Mouse (Mus musculus): ENCODE data around the gene Kpna1. TPM values are rescaled to one million over a fixed set of nuclear protein-coding genes. Genes with fewer than 3 reads are reported as not detected.

Kpna1 gene
- polyA plus RNA-seq, 1 experiment from 2014 or later = 35.9 TPM

DNA sequence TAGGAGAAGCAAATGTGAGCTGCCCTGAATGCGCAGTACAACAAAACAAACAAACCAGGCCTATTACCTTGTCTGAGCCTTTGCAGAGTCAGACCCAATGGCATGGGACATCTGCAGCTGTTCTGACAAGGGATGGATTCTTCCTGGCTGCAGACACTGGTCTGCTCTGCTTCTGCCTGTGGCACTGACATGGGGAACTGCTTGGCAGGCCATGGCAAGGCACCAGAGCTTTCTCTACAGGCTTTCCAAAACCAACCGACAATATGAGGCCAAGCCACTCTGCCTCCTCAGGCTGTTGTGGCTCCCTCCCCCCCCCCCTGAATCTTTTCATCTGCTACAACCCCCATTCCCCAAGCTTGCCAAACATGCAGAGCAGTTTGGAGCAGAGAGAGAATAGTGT, 84.8 kb downstream of the Kpna1 start:
- no peak overlapping the region for H3K4me3 ChIP-seq (ENCODE audit: low read length)
- H3K4me1 ChIP-seq (ENCODE audit: insufficient read depth, low read length) = peaks cover 11% of the 10 kb centered on the region; the same call in 1 of the 2 replicates
- no peak for ATAC-seq (ENCODE audit: low FRiP score, low TSS enrichment)
- H3K27me3 ChIP-seq (ENCODE audit: insufficient read depth, low read length) = no peaks in the 10 kb centered on the region
- no peak overlapping the region for H3K4me2 ChIP-seq (replicated peaks; ENCODE audit: low read depth, low read length)
- H3K36me3 ChIP-seq (ENCODE audit: insufficient read depth, low read length) = peaks cover 6% of the 10 kb centered on the region; the same call in 1 of the 2 replicates
- no peak overlapping the region for H3K9ac ChIP-seq (replicated peaks; ENCODE audit: low read length)
- 83% methylated on average over 2 of the region's 2 CpGs for WGBS
- H3K27ac ChIP-seq (ENCODE audit: low read length) = no peak overlapping the region
- H3K9me3 ChIP-seq (ENCODE audit: low read length) = no peaks in the 10 kb centered on the region

- Histone ChIP-seq H3K27me3 (ENCODE audit: insufficient read depth, low read length) (no peaks in the 10 kb centered on the region), H3K4me3 (ENCODE audit: low read length) (no peak overlapping the region), H3K4me2 (replicated peaks; ENCODE audit: low read depth, low read length) (no peak overlapping the region), H3K4me1 (ENCODE audit: insufficient read depth, low read length) (peaks cover 23% of the 10 kb centered on the region), H3K36me3 (ENCODE audit: insufficient read depth, low read length) (peaks cover 6% of the 10 kb centered on the region; the same call in 1 of the 2 replicates), H3K9me3 (ENCODE audit: low read length) (no peaks in the 10 kb centered on the region), H3K9ac (replicated peaks; ENCODE audit: low read length) (no peak overlapping the region), H3K27ac (ENCODE audit: low read length) (no peak overlapping the region)
- 82% methylated on average over 5 of the region's 5 CpGs for WGBS
- no peak for ATAC-seq (ENCODE audit: low FRiP score, low TSS enrichment)
Measured at GRCm38 (mm10) chr16:36064904-36065303, 86.4 kb downstream of the Kpna1 start.

- Histone ChIP-seq H3K27me3 (ENCODE audit: insufficient read depth, low read length) (no peaks in the 10 kb centered on the region), H3K4me3 (ENCODE audit: low read length) (no peak overlapping the region), H3K9me3 (ENCODE audit: low read length) (no peaks in the 10 kb centered on the region), H3K27ac (ENCODE audit: low read length) (no peak overlapping the region), H3K4me1 (ENCODE audit: insufficient read depth, low read length) (peaks cover 29% of the 10 kb centered on the region), H3K4me2 (replicated peaks; ENCODE audit: low read depth, low read length) (no peak overlapping the region), H3K36me3 (ENCODE audit: insufficient read depth, low read length) (peaks cover 3% of the 10 kb centered on the region; the same call in 1 of the 2 replicates), H3K9ac (replicated peaks; ENCODE audit: low read length) (no peak overlapping the region)
- ATAC-seq (ENCODE audit: low FRiP score, low TSS enrichment) = no peak
- WGBS = 59% methylated on average over 2 of the region's 2 CpGs
Measured at GRCm38 (mm10) chr16:36067694-36068093, 89.1 kb downstream of the Kpna1 start.

- no peak overlapping the region for H3K4me2 ChIP-seq (replicated peaks; ENCODE audit: low read depth, low read length)
- no peak overlapping the region for H3K27ac ChIP-seq (ENCODE audit: low read length)
- 58% methylated on average over 3 of the region's 3 CpGs for WGBS
- H3K9ac ChIP-seq (replicated peaks; ENCODE audit: low read length) = no peak overlapping the region
- no peaks in the 10 kb centered on the region for H3K27me3 ChIP-seq (ENCODE audit: insufficient read depth, low read length)
- ATAC-seq (ENCODE audit: low FRiP score, low TSS enrichment) = no peak
- peaks cover 3% of the 10 kb centered on the region; the same call in 1 of the 2 replicates for H3K36me3 ChIP-seq (ENCODE audit: insufficient read depth, low read length)
- H3K9me3 ChIP-seq (ENCODE audit: low read length) = no peaks in the 10 kb centered on the region
- no peak overlapping the region for H3K4me3 ChIP-seq (ENCODE audit: low read length)
- H3K4me1 ChIP-seq (ENCODE audit: insufficient read depth, low read length) = peaks cover 31% of the 10 kb centered on the region
Measured at GRCm38 (mm10) chr16:36068356-36068755, 89.8 kb downstream of the Kpna1 start.

DNA sequence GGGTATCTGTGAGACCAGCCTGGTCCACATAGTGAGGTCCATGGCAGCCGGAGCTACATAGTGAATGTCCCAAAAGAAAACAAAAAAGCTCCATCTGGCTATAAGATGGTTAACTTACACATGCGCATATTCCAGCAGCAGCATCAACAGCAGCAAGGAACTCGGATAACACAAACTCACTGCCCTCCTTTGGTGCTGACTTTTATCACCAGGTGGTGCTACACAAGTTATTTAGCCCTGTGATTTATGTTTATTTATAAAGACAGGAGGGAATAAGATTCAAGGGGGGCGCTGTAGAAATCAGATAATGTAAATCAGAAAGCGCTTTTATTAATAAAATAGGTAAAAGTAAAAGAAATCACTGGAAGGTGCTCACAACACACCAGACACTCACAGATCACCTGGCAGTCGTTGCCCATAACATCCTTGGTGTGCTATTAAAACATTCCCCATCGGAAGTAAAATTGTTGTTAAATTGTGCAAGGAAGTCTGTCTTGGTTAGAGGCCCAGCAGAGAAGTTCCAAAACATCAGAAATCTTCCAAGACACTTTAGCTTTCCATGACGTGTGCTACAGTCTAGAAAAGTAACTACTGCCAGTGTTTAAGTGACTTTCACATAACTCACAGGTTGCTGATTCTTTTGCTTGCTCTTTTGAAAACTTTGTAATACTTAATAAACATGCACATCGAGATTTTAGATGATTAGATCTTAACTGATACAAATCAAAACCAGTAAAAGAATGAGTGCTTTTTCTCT, 91.4 kb downstream of the Kpna1 start:
- peaks cover 31% of the 10 kb centered on the region for H3K4me1 ChIP-seq (ENCODE audit: insufficient read depth, low read length)
- WGBS = 22% methylated on average over 9 of the region's 9 CpGs
- ATAC-seq (ENCODE audit: low FRiP score, low TSS enrichment) = no peak
- H3K27ac ChIP-seq (ENCODE audit: low read length) = no peak overlapping the region
- H3K4me3 ChIP-seq (ENCODE audit: low read length) = peak overlapping the region; percentile 83
- no peaks in the 10 kb centered on the region for H3K27me3 ChIP-seq (ENCODE audit: insufficient read depth, low read length)
- peaks cover 3% of the 10 kb centered on the region; the same call in 1 of the 2 replicates for H3K36me3 ChIP-seq (ENCODE audit: insufficient read depth, low read length)
- H3K9ac ChIP-seq (replicated peaks; ENCODE audit: low read length) = peak overlapping the region; percentile 57
- H3K4me2 ChIP-seq (replicated peaks; ENCODE audit: low read depth, low read length) = peak overlapping the region; percentile 53
- no peaks in the 10 kb centered on the region for H3K9me3 ChIP-seq (ENCODE audit: low read length)

- 1% methylated on average over 16 of the region's 16 CpGs for WGBS
- peaks cover 3% of the 10 kb centered on the region; the same call in 1 of the 2 replicates for H3K36me3 ChIP-seq (ENCODE audit: insufficient read depth, low read length)
- peak overlapping the region; percentile 53 for H3K4me2 ChIP-seq (replicated peaks; ENCODE audit: low read depth, low read length)
- H3K4me1 ChIP-seq (ENCODE audit: insufficient read depth, low read length) = peaks cover 27% of the 10 kb centered on the region
- no peaks in the 10 kb centered on the region for H3K9me3 ChIP-seq (ENCODE audit: low read length)
- peak overlapping the region; percentile 93 for H3K9ac ChIP-seq (replicated peaks; ENCODE audit: low read length)
- peak overlapping the region; percentile 100 for H3K27ac ChIP-seq (ENCODE audit: low read length)
- peak overlapping the region; percentile 83 for H3K4me3 ChIP-seq (ENCODE audit: low read length)
- no peak for ATAC-seq (ENCODE audit: low FRiP score, low TSS enrichment)
- no peaks in the 10 kb centered on the region for H3K27me3 ChIP-seq (ENCODE audit: insufficient read depth, low read length)
Measured at GRCm38 (mm10) chr16:36071071-36071449, 92.5 kb downstream of the Kpna1 start.

- WGBS = under 1% methylated on average over 79 of the region's 81 CpGs
- ATAC-seq (ENCODE audit: low FRiP score, low TSS enrichment) = peak; percentile 96
- peak within 1 kb of the TSS; percentile 100 for H3K27ac ChIP-seq (ENCODE audit: low read length)
- peak within 1 kb of the TSS; percentile 53 for H3K4me2 ChIP-seq (replicated peaks; ENCODE audit: low read depth, low read length)
- H3K27me3 ChIP-seq (ENCODE audit: insufficient read depth, low read length) = no peaks in the 10 kb centered on the region
- H3K4me1 ChIP-seq (ENCODE audit: insufficient read depth, low read length) = peaks cover 27% of the 10 kb centered on the region
- peak within 1 kb of the TSS; percentile 93 for H3K9ac ChIP-seq (replicated peaks; ENCODE audit: low read length)
- H3K36me3 ChIP-seq (ENCODE audit: insufficient read depth, low read length) = peaks cover 3% of the 10 kb centered on the region; the same call in 1 of the 2 replicates
- H3K9me3 ChIP-seq (ENCODE audit: low read length) = no peaks in the 10 kb centered on the region
- peak within 1 kb of the TSS; percentile 83 for H3K4me3 ChIP-seq (ENCODE audit: low read length)
Measured at GRCm38 (mm10) chr16:36071450-36072379, 93.2 kb downstream of the Kpna1 start, which contains the start of the genes Fam162a and Ccdc58. Gene Fam162a (minus strand): TSS chr16:36071594. Gene Ccdc58 (plus strand): TSS chr16:36071685.

DNA sequence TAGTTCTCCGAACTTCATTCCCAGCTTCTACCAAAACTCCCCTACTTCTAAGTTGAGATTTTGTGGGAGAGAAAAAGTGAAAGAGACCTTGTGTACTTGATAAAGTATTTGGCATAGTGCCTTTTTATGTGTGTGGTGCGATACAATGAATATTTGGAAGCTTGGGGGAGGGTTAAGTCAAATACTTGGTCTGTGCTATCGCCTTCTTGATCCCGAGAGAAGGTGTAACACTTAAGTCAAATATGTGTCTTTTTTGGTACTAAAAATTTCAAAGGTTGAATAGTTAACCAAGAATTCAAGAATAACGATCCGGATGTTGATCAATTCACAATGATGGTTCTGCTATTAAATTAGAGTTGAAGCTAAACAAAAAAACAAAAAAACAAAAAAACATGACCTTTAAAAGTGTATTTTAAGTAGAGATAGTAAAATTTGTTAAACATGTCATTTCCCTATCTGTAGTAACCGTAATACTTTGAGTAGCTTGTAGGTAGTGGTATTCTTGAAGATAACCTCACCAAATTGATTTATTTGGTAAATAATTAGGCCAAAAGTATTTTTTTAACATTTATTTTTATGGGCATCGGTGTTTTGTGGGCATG, 94.0 kb downstream of the Kpna1 start:
- Histone ChIP-seq H3K4me2 (replicated peaks; ENCODE audit: low read depth, low read length) (peak overlapping the region; percentile 53), H3K27me3 (ENCODE audit: insufficient read depth, low read length) (no peaks in the 10 kb centered on the region), H3K4me1 (ENCODE audit: insufficient read depth, low read length) (peaks cover 27% of the 10 kb centered on the region), H3K4me3 (ENCODE audit: low read length) (peak overlapping the region; percentile 83), H3K9me3 (ENCODE audit: low read length) (no peaks in the 10 kb centered on the region), H3K9ac (replicated peaks; ENCODE audit: low read length) (peak overlapping the region; percentile 93), H3K27ac (ENCODE audit: low read length) (peak overlapping the region; percentile 100), H3K36me3 (ENCODE audit: insufficient read depth, low read length) (no peaks in the 10 kb centered on the region)
- ATAC-seq (ENCODE audit: low FRiP score, low TSS enrichment) = no peak
- 28% methylated on average over 8 of the region's 8 CpGs for WGBS

GRCm38 (mm10) chr16:36074772-36075171, 96.2 kb downstream of the Kpna1 start:
- Histone ChIP-seq H3K27me3 (ENCODE audit: insufficient read depth, low read length) (no peaks in the 10 kb centered on the region), H3K9me3 (ENCODE audit: low read length) (no peaks in the 10 kb centered on the region), H3K4me3 (ENCODE audit: low read length) (no peak overlapping the region), H3K4me2 (replicated peaks; ENCODE audit: low read depth, low read length) (no peak overlapping the region), H3K27ac (ENCODE audit: low read length) (no peak overlapping the region), H3K4me1 (ENCODE audit: insufficient read depth, low read length) (peaks cover 9% of the 10 kb centered on the region), H3K36me3 (ENCODE audit: insufficient read depth, low read length) (no peaks in the 10 kb centered on the region), H3K9ac (replicated peaks; ENCODE audit: low read length) (no peak overlapping the region)
- no peak for ATAC-seq (ENCODE audit: low FRiP score, low TSS enrichment)
- 95% methylated on average over 3 of the region's 3 CpGs for WGBS
